Mouse (Mus musculus): Measurements from ENCODE around the gene Tagap.

DNA sequence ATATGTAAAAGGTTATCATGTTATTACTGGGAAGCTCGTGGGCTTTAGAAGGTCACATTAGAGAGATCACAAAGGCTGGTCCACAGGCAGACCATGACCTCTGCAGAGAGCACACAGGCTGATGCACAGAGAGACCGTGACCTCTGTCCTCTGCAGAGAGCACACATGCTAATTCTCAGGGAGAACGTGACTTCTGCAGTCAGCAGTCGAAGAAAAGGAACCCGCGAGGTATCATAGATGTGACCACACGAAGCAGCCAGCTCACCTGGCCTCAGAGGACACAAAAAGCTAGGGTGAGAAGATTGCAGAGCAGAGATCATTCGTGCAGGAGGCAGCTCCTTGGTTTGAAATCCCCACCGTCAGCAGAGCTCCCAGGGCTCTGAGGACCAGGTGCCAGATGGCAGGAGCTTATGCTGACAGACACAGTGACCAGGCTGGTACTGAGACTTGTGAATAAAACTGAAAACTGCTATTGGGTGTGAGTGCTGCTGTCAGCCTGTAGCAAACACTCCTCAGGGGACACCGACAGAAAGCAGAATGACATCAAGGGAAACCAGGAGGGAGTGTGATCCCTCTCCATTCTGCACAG, 29.7 kb upstream of the Tagap start:
- TF ChIP-seq CTCF (IDR thresholded peaks at IDR 0.05; ENCODE audit: control insufficient read depth, insufficient read depth, insufficient replicate concordance, low read depth, low read length) (no peak), POLR2A (IDR thresholded peaks at IDR 0.05; ENCODE audit: control insufficient read depth, low read depth, low read length) (no peak)
